Mouse (Mus musculus): ENCODE measurements at regions not wholly inside any gene's neighbourhood (a gene's known extent, or its start where the extent isn't known, plus 50 kb on each side); places are given as distances from the start of the nearest gene placed in this dataset.
"Not testable (repeated sequence)": the region's sequence is repeated elsewhere in the genome, so short reads cannot be mapped to it uniquely, and the experiment has no call there.

DNA sequence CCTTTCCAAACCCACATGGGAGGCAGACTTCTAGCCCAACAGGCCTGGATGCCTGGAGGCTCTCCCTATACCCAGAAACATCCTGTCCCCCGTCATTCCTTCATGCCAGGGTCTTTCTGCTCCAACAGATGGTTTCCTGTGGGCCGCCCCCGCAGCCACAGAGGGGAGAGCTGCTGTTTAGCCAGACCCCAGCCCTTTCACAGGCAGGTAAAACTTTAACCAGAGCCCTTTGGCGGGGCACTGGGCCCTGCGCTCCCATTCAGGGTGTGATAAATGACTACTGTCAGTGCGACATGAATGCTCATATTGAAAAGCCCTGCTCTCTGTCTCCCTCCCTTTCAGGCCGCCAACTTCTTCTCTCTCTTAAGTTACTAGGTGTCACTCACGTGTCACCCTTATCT is 108.4 kb upstream of the Top1 start:
- no peak overlapping the region for H3K27ac ChIP-seq

DNA sequence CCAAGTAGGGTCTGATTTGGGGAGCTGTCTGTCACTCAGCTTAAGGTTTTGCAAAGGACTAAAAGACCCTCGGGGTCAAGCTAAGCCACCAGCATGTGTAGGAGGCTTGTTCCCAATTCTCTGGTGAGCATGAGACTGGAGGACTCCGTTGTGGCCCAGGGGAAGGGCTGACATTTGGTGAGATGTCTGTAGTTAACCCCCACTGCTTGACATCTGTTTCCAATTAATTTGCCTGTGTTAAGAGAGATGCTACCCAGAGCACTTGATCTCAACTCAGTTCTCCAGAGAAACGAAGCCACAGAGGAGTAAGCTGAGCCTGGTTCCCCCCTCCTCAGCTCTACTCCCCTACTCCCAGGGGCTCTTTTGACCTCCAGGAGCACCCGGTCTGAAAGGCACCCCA is 100.2 kb upstream of the Top1 start:
- 20% methylated on average over 4 of the region's 4 CpGs for WGBS
- Histone ChIP-seq H3K4me1 (replicated peaks) (no peaks in the 10 kb centered on the region), H3K27ac (no peak overlapping the region), H3K9me3 (replicated peaks) (no peaks in the 10 kb centered on the region), H3K9ac (no peak overlapping the region), H3K36me3 (no peaks in the 10 kb centered on the region), H3K27me3 (no peaks in the 10 kb centered on the region), H3K4me3 (no peak overlapping the region), H3K4me2 (no peak overlapping the region)
- ATAC-seq (replicated peaks; ENCODE audit: insufficient number of reproducible peaks, insufficient read depth, low FRiP score, low read depth), result no peak

More for the DNA sequence above, 108.4 kb upstream of the Top1 start:
- ATAC-seq (replicated peaks; ENCODE audit: insufficient number of reproducible peaks, insufficient read depth, low FRiP score, low read depth), result no peak
- no peaks in the 10 kb centered on the region for H3K9me3 ChIP-seq (replicated peaks)
- no peaks in the 10 kb centered on the region for H3K36me3 ChIP-seq
- WGBS, result 20% methylated on average over 8 of the region's 8 CpGs
- no peak overlapping the region for H3K4me2 ChIP-seq
- no peaks in the 10 kb centered on the region; the same call in 1 of the 2 replicates for H3K4me1 ChIP-seq (replicated peaks)
- no peak overlapping the region for H3K9ac ChIP-seq
- H3K4me3 ChIP-seq, result no peak overlapping the region
- H3K27me3 ChIP-seq, result peaks cover 4% of the 10 kb centered on the region; the same call in 1 of the 2 replicates

DNA sequence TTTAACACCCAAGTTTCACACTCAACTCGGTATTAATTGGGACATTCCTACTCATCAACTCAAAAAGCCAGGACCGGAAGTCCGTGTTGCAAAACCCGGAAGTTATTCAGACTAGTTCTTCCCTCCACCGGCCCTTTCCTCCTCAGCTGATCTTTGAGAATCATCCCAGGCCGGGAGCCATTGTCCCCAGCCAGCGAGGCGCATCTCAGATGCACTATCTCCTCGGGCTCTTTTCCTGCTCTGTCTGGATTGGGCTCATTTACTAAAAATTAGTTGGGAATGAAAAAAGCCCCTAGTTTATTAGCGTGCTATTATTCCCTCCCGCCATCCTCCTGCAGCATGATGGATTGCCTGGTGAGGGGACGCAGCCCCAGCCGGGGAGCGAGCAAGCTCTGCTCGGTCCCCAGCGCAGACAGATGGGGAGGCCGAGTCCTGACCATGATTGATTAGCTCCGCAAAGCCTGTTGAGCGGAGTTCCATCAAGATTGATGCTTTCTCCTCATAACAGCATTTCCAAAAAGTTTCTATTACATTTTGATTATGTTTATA is 93.5 kb upstream of the Top1 start:
- H3K9ac ChIP-seq, result no peak overlapping the region
- H3K27ac ChIP-seq, result no peak overlapping the region
- H3K36me3 ChIP-seq, result no peaks in the 10 kb centered on the region
- H3K9me3 ChIP-seq (replicated peaks), result no peaks in the 10 kb centered on the region
- H3K4me2 ChIP-seq, result no peak overlapping the region
- H3K27me3 ChIP-seq, result no peaks in the 10 kb centered on the region
- H3K4me3 ChIP-seq, result no peak overlapping the region
- H3K4me1 ChIP-seq (replicated peaks), result no peaks in the 10 kb centered on the region
- 71% methylated on average over 19 of the region's 19 CpGs for WGBS
- ATAC-seq (replicated peaks; ENCODE audit: insufficient number of reproducible peaks, insufficient read depth, low FRiP score, low read depth), result no peak

DNA sequence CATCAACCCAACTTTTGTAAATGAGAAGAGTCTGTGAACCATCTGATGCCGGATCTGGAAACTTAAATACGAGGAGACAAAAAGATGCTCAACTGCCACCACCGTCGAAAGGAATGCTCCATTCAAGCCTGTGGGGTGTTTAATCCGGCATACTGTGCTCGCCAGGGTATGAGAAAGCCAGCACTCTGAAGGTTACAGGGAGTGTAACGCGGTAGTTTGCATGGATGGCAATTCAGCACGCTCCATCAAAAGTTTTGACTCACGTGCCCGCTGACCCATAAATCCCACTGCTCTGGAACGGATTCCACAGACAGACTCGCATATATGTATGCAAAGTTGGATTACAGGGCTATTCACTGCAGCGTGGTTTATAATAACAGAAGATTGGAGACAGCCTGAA is 84.0 kb upstream of the Top1 start:
- Histone ChIP-seq H3K9ac (no peak overlapping the region), H3K27ac (no peak overlapping the region), H3K4me2 (no peak overlapping the region), H3K36me3 (no peaks in the 10 kb centered on the region), H3K27me3 (no peaks in the 10 kb centered on the region), H3K4me3 (no peak overlapping the region), H3K9me3 (replicated peaks) (no peaks in the 10 kb centered on the region), H3K4me1 (replicated peaks) (no peaks in the 10 kb centered on the region)
- 79% methylated on average over 14 of the region's 14 CpGs for WGBS
- no peak for ATAC-seq (replicated peaks; ENCODE audit: insufficient number of reproducible peaks, insufficient read depth, low FRiP score, low read depth)

DNA sequence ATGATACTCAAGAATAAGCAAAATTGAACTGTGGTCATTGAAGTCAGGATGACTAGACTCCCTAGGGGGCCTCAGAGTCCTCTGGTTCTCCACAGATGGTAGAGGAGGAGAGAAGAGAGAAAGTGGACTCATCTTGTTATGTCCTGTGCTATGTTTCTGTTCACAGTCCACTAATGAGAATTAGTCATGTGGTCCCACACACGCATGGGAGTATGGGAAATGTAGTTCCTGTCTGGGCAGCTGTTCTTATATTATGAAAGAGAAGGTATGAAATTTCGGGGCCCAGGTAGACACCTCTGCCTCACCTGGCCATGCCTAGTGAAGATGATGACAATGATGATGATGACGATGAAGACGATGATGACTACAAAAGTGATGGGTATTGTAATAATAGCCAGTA is 77.9 kb upstream of the Top1 start:
- no peak for ATAC-seq (replicated peaks; ENCODE audit: insufficient number of reproducible peaks, insufficient read depth, low FRiP score, low read depth)
- 89% methylated on average over 4 of the region's 4 CpGs for WGBS
- H3K36me3 ChIP-seq, result no peaks in the 10 kb centered on the region

DNA sequence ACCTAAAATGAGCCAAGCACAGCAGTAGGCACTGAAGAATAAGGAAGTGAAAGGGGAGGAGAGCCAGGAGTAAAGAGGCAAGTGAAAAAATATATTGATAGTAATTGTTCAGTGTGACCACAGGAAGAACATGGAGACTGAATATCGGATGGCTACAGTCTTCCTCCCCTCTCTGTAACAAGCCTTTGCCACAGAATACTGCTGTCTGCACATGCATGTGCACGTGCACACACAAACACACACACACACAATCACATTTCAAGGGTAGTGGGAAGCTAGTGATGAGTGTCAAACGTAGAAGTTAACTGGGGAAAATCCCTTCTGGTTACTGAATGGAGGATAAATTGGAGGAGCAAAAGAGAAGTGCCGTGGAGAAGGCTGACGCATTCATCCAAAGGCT is 76.2 kb upstream of the Top1 start:
- H3K4me2 ChIP-seq, result no peak overlapping the region
- no peak overlapping the region for H3K4me3 ChIP-seq
- no peak overlapping the region for H3K9ac ChIP-seq
- H3K4me1 ChIP-seq (replicated peaks), result no peaks in the 10 kb centered on the region
- H3K27me3 ChIP-seq, result no peaks in the 10 kb centered on the region; the same call in 1 of the 2 replicates
- H3K27ac ChIP-seq, result no peak overlapping the region
- no peaks in the 10 kb centered on the region for H3K36me3 ChIP-seq
- WGBS, result 78% methylated on average over 5 of the region's 5 CpGs
- no peak for ATAC-seq (replicated peaks; ENCODE audit: insufficient number of reproducible peaks, insufficient read depth, low FRiP score, low read depth)
- H3K9me3 ChIP-seq (replicated peaks), result no peaks in the 10 kb centered on the region

More for the DNA sequence above, 77.9 kb upstream of the Top1 start:
- no peaks in the 10 kb centered on the region for H3K9me3 ChIP-seq (replicated peaks)
- no peak overlapping the region for H3K4me2 ChIP-seq
- no peak overlapping the region for H3K4me3 ChIP-seq
- H3K27ac ChIP-seq, result no peak overlapping the region
- H3K27me3 ChIP-seq, result no peaks in the 10 kb centered on the region; the same call in 1 of the 2 replicates
- H3K9ac ChIP-seq, result no peak overlapping the region
- H3K4me1 ChIP-seq (replicated peaks), result no peaks in the 10 kb centered on the region

DNA sequence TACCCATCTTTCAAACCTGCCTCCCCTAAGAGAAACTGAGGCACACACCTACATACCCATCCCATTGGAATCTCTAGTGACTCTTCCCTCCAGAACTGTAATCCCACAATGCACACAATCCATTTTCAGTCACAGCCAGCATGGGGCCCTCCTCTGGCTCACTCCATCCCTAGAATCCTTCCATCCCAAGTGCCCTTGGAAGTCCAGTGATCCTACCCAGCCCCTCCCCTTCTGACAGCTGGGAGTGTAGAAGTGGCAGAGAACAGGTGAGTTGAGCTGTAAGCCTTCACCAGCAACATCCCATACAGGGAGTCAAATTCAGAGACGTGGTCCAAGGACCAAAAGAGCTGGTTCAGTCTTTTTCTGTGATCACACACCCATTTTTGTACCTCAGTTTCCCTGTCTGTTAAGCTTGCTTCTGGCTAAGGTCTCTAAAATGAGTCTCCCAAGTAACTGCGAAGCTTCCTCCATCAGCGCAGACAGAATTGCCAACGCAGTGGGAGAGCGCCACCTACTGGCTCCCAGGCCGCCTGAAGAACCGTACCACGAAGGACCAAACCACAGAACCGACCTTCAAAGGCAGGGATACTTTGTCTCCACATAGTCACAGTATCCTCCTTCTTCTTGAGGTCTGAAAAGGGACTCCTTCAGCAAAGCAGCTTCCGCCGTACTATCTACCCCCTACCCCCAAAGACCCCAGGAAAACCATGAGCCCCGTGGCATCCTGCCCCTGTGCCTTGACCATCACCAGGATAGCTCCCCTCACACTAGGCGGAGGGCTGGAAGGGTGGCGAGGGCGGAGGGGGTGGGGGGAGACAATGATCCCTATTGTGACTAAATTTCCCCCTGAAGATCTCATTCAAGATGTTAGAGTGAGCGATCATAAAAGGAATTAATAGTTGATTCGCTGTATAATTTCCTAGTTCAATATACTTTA is 67.0 kb upstream of the Top1 start:
- ATAC-seq (replicated peaks; ENCODE audit: insufficient number of reproducible peaks, insufficient read depth, low FRiP score, low read depth), result no peak

DNA sequence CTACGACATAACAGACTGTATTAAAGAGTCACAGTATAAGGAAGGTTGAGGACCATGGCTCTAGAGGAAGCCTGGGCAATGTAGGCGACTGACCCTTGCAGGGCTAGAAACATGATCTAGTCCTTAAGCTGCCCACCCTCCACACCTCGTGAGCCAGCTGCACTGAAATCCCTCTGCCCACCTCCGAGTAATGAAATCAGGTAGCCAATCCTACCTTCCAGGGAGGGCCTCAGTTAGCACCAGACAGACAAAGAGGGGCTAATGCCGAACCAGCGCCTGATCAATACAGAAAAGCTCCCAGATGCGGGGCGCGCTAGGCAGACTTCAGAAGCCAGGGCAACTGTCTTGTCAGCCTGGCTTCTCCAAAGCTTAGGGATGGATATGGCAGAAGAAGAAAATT is 65.4 kb upstream of the Top1 start:
- WGBS, result 30% methylated on average over 9 of the region's 9 CpGs
- H3K9me3 ChIP-seq (replicated peaks), result no peaks in the 10 kb centered on the region
- no peak overlapping the region for H3K4me2 ChIP-seq
- no peaks in the 10 kb centered on the region for H3K4me1 ChIP-seq (replicated peaks)
- no peak overlapping the region for H3K4me3 ChIP-seq
- ATAC-seq (replicated peaks; ENCODE audit: insufficient number of reproducible peaks, insufficient read depth, low FRiP score, low read depth), result no peak
- H3K9ac ChIP-seq, result no peak overlapping the region
- no peak overlapping the region for H3K27ac ChIP-seq
- no peaks in the 10 kb centered on the region for H3K36me3 ChIP-seq
- peaks cover 58% of the 10 kb centered on the region for H3K27me3 ChIP-seq

More for the DNA sequence above, 67.0 kb upstream of the Top1 start:
- Histone ChIP-seq H3K27ac (no peak overlapping the region), H3K27me3 (peaks cover 43% of the 10 kb centered on the region), H3K4me3 (no peak overlapping the region), H3K9ac (no peak overlapping the region), H3K9me3 (replicated peaks) (no peaks in the 10 kb centered on the region), H3K4me1 (replicated peaks) (no peaks in the 10 kb centered on the region), H3K4me2 (no peak overlapping the region), H3K36me3 (no peaks in the 10 kb centered on the region)
- 11% methylated on average over 17 of the region's 17 CpGs for WGBS

DNA sequence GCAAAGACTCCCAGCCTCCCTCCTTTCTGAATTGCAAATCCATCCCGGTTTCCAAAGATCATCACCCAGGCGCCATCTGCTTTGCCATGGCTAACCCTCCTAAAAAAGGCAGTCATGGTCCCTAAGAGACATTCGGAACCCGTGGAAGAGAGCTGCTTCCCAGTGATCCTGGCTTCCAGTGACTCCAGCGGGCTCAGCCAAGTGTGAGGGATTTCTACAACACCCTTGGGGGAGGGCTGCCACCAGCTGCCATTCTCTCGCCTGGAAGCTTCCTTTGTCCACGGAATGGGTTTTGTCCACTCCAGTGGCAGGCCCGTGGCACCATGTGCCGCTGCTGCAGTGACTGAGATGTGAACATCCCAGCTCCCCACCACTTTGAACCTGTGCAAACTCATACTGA is 64.7 kb upstream of the Top1 start:
- ATAC-seq (replicated peaks; ENCODE audit: insufficient number of reproducible peaks, insufficient read depth, low FRiP score, low read depth), result no peak
- WGBS, result 4% methylated on average over 9 of the region's 9 CpGs
- H3K27me3 ChIP-seq, result peaks cover 65% of the 10 kb centered on the region

DNA sequence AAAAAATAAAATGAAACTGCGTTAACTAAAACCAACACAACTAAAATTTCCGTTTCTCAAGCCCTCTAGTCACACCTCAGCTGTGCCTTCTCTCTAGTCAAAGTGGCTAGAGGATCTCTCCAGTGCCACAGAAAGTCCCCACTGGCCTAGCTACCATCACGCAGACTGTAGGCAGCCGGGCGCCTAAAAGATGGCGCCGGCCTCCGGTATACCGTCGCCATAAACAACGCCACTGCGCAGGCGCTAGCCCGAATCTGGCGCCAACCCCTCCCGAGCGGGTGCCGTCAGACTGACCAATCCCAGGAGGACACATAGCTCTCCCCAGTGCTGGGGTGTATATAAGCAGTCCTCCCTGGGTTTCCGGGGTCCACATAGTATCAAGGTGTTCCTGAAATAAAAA is 62.7 kb upstream of the Top1 start:
- H3K9ac ChIP-seq; H3K9me3 ChIP-seq (replicated peaks); H3K4me1 ChIP-seq (replicated peaks); ATAC-seq (replicated peaks; ENCODE audit: insufficient number of reproducible peaks, insufficient read depth, low FRiP score, low read depth); H3K27ac ChIP-seq; H3K4me2 ChIP-seq; H3K4me3 ChIP-seq; H3K36me3 ChIP-seq: not testable (repeated sequence)
- 95% methylated on average over 19 of the region's 19 CpGs for WGBS
- peaks cover 63% of the 10 kb centered on the region for H3K27me3 ChIP-seq

More for the DNA sequence above, 64.7 kb upstream of the Top1 start:
- no peak overlapping the region for H3K4me2 ChIP-seq
- H3K4me3 ChIP-seq, result no peak overlapping the region
- H3K9me3 ChIP-seq (replicated peaks), result no peaks in the 10 kb centered on the region
- no peaks in the 10 kb centered on the region for H3K36me3 ChIP-seq
- no peaks in the 10 kb centered on the region for H3K4me1 ChIP-seq (replicated peaks)
- H3K9ac ChIP-seq, result no peak overlapping the region
- no peak overlapping the region for H3K27ac ChIP-seq

DNA sequence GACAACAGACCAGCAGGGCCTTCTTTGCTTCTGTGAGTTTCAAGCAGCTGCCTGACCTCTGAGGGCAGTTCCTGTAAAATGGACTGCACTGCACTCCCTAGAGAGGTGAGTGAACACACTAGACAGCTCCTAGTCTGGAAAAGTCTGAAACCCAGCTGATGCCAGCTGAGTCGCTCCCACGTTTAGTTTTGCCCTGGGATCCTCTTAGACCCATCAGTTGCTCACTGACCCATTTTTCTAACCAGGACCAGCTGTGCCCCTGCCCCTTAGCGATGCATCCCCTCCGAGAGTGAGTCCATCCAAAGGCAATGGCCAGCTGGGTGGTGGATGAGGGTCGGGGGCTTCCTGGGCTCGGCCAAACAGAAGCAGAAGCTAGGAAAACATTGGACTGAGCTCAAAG is 62.2 kb upstream of the Top1 start:
- no peak for ATAC-seq (replicated peaks; ENCODE audit: insufficient number of reproducible peaks, insufficient read depth, low FRiP score, low read depth)
- Histone ChIP-seq H3K4me2 (no peak overlapping the region), H3K36me3 (no peaks in the 10 kb centered on the region), H3K9ac (no peak overlapping the region), H3K27me3 (peaks cover 58% of the 10 kb centered on the region), H3K4me1 (replicated peaks) (no peaks in the 10 kb centered on the region), H3K4me3 (no peak overlapping the region), H3K9me3 (replicated peaks) (no peaks in the 10 kb centered on the region), H3K27ac (no peak overlapping the region)
- WGBS, result 74% methylated on average over 6 of the region's 6 CpGs

DNA sequence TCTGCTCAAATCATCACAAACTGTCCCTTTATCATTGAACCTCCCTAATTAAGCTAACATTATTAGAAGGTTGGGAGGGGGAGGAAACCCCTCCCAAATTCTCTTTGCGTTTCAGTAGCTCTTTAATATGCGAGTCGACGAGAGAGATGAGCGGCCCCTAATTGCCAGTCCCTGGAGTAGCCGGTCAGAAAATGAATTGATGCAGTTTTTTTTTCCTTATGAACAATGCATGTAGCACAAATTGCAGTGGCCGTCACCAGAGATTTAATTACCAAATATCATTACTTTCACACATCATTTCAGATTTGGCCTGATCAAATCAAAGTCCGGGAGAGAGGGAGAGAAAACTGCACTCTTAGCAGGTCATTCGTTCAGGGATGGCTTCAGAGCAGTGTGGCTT is 61.1 kb upstream of the Top1 start:
- Histone ChIP-seq H3K27ac (no peak overlapping the region), H3K4me3 (no peak overlapping the region), H3K9ac (no peak overlapping the region), H3K4me2 (no peak overlapping the region), H3K9me3 (replicated peaks) (no peaks in the 10 kb centered on the region), H3K36me3 (no peaks in the 10 kb centered on the region), H3K27me3 (peaks cover 48% of the 10 kb centered on the region), H3K4me1 (replicated peaks) (no peaks in the 10 kb centered on the region)
- ATAC-seq (replicated peaks; ENCODE audit: insufficient number of reproducible peaks, insufficient read depth, low FRiP score, low read depth), result no peak
- WGBS, result 53% methylated on average over 9 of the region's 9 CpGs
